Mouse (Mus musculus): Measurements from ENCODE around the gene Zfp420.

DNA sequence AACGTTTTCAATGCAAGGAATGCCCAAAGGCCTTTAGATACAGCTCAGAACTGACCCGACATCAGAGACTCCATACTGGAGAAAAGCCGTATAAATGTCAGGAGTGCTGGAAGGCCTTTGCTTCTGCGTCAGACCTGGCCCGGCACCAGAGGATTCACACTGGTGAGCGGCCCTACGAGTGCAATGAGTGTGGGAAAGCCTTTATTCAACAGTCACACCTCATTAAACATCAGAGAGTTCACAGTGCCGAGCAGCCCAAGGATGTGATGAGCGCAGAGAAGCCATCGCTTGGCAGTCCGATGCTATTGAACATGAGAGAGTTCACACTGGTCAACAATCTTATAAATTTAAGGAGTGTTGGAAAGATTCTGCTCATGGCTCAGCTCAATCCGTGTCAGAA, 30.0 kb upstream of the Zfp420 start:
- TF ChIP-seq CTCF (IDR thresholded peaks at IDR 0.05; ENCODE audit: low read depth, low read length): no peak
- TF ChIP-seq TAL1 (conservative IDR thresholded peaks at IDR 0.05; ENCODE audit: low read depth, low read length): no peak
- no peak for TF ChIP-seq GATA1 (IDR thresholded peaks at IDR 0.05; ENCODE audit: borderline replicate concordance, low read length)
- no peak for TF ChIP-seq POLR2AphosphoS5 (IDR thresholded peaks at IDR 0.05; ENCODE audit: insufficient replicate concordance, low read depth, low read length)
- TF ChIP-seq GATA2 (IDR thresholded peaks at IDR 0.05; ENCODE audit: borderline replicate concordance, low read depth, low read length): no peak

Data from G1E (cell line).